Mouse (Mus musculus) frontal cortex, postnatal 10 days (tissue): Measurements from ENCODE around the gene Tacc3.
A peak's percentile ranks its signal among the peaks of the same experiment; 100 is the strongest.

Experiments
- DNase-seq, 2 experiments: peaks; one replicate each; pipeline ENCODE4 v3.0.0; 2022; ENCODE audit warnings: low spot score in 2 of 2, mixed read lengths in 1 of 2

Gene Tacc3

GRCm38 (mm10) chr5:33694848-33695717 lies 37.2 kb downstream of the Tacc3 start:
- DNase-seq = peak; percentile 43 to 61

- DNase-seq = no peak
Observed at GRCm38 (mm10) chr5:33695718-33696121, 37.8 kb downstream of the Tacc3 start.

- no peak for DNase-seq
Observed at GRCm38 (mm10) chr5:33696430-33696829, 38.5 kb downstream of the Tacc3 start.

- no peak for DNase-seq
Observed at GRCm38 (mm10) chr5:33697534-33697933, 39.6 kb downstream of the Tacc3 start.

- peak; percentile 60 to 79 for DNase-seq
Observed at GRCm38 (mm10) chr5:33697947-33698512, 40.1 kb downstream of the Tacc3 start.

GRCm38 (mm10) chr5:33698669-33699068 lies 40.7 kb downstream of the Tacc3 start:
- DNase-seq = no peak

GRCm38 (mm10) chr5:33700010-33700409 lies 42.1 kb downstream of the Tacc3 start:
- DNase-seq = no peak

- DNase-seq = no peak
Observed at GRCm38 (mm10) chr5:33701832-33702231, 43.9 kb downstream of the Tacc3 start.

GRCm38 (mm10) chr5:33703999-33704398 lies 46.1 kb downstream of the Tacc3 start:
- DNase-seq = no peak

- peak; percentile 60 to 69 for DNase-seq
Observed at GRCm38 (mm10) chr5:33704945-33705611, 47.1 kb downstream of the Tacc3 start.

- DNase-seq = no peak
Observed at GRCm38 (mm10) chr5:33705612-33706349, 47.9 kb downstream of the Tacc3 start.

- no peak for DNase-seq
Observed at GRCm38 (mm10) chr5:33706350-33706629, 48.4 kb downstream of the Tacc3 start.

- DNase-seq = no peak
Observed at GRCm38 (mm10) chr5:33707163-33707562, 49.2 kb downstream of the Tacc3 start.

GRCm38 (mm10) chr5:33709037-33709436 lies 51.1 kb downstream of the Tacc3 start:
- DNase-seq = no peak

- no peak for DNase-seq
Observed at GRCm38 (mm10) chr5:33712550-33712949, 54.6 kb downstream of the Tacc3 start.

- DNase-seq = no peak
Observed at GRCm38 (mm10) chr5:33715182-33715581, 57.3 kb downstream of the Tacc3 start.

GRCm38 (mm10) chr5:33716467-33716866 lies 58.5 kb downstream of the Tacc3 start:
- DNase-seq = no peak

GRCm38 (mm10) chr5:33718460-33718859 lies 60.5 kb downstream of the Tacc3 start:
- no peak for DNase-seq

GRCm38 (mm10) chr5:33720852-33721490 lies 63.0 kb downstream of the Tacc3 start:
- DNase-seq = no peak

GRCm38 (mm10) chr5:33721541-33722265 lies 63.8 kb downstream of the Tacc3 start, which contains the start of gene Fgfr3:
TSS of gene Fgfr3 (plus strand) at chr5:33721674.
- peak in 1 of 2 experiments; percentile 40 for DNase-seq
